Mouse (Mus musculus) kidney, embryonic 14.5 days (tissue): ENCODE results near the gene Man1a. TPM values are rescaled to one million over a fixed set of nuclear protein-coding genes. Genes with fewer than 3 reads are reported as not detected.

Experiments
- ATAC-seq: fragments of 200-750 bp; cut with Nextera tagmentation; 2 replicates; pipeline ENCODE4 v1.8.0; 2017; ENCODE audit warnings: moderate number of reproducible peaks, mild to moderate bottlenecking, moderate TSS enrichment, moderate library complexity; ENCODE audit not compliant: low FRiP score, low TSS enrichment
- H3K27ac ChIP-seq: fragments of 300-500 bp; sonication (generic); 2 replicates; pipeline ENCODE4 v1.5.1; 2014; ENCODE audit warnings: low read depth, mild to moderate bottlenecking, low read length, moderate library complexity, mixed read lengths
- H3K27me3 ChIP-seq: fragments of 300-500 bp; sonication (generic); 2 replicates; pipeline ENCODE4 v1.6.1; 2014; ENCODE audit warnings: mild to moderate bottlenecking, low read length; ENCODE audit not compliant: control insufficient read depth, insufficient read depth
- H3K36me3 ChIP-seq: fragments of 300-500 bp; sonication (generic); 2 replicates; pipeline ENCODE4 v1.6.1; 2014; ENCODE audit warnings: low read length, mixed read lengths; ENCODE audit not compliant: control insufficient read depth, insufficient read depth
- H3K4me1 ChIP-seq: fragments of 300-500 bp; sonication (generic); 2 replicates; pipeline ENCODE4 v1.6.1; 2014; ENCODE audit warnings: low read length, mixed read lengths; ENCODE audit not compliant: control insufficient read depth, insufficient read depth
- H3K4me2 ChIP-seq: fragments of 300-500 bp; sonication (generic); replicated peaks from 2 replicates; pipeline ENCODE4 v1.6.1; 2014; ENCODE audit warnings: low read depth, mild to moderate bottlenecking, low read length
- H3K4me3 ChIP-seq: fragments of 300-500 bp; sonication (generic); 2 replicates; pipeline ENCODE4 v1.5.1; 2014; ENCODE audit warnings: mild to moderate bottlenecking, low read length
- H3K9ac ChIP-seq: fragments of 300-500 bp; sonication (generic); 2 replicates; pipeline ENCODE4 v1.6.1; 2014; ENCODE audit warnings: low read depth, mild to moderate bottlenecking, low read length, moderate library complexity
- H3K9me3 ChIP-seq: fragments of 300-500 bp; sonication (generic); 2 replicates; pipeline ENCODE4 v1.6.1; 2016; ENCODE audit warnings: low read length; ENCODE audit not compliant: control insufficient read depth
- WGBS: fragments of 180-500 bp; shearing (Covaris S2); extraction: QIAGEN DNeasy Blood & Tissue Kit; methylation state at CpG from one replicate; pipeline ENCODE4 v1.1.7; 2014; 5-methylcytosine and 5-hydroxymethylcytosine counted together
- polyA plus RNA-seq: library from polyadenylated mRNA; unstranded; fragments of >200 nt; fragmentation: Nextera tagmentation; extraction: Ambion mirVana; gene quantifications from 2 replicates; pipeline ENCODE4 v1.2.1, GENCODE M21; 2014

Man1a gene
- polyA plus RNA-seq, 1 experiment from 2014 or later = 13.9 TPM

GRCm38 (mm10) chr10:54013143-54013791 lies 63.1 kb downstream of the Man1a start:
- 78% methylated on average over 11 of the region's 11 CpGs for WGBS
- no peak for ATAC-seq
- Histone ChIP-seq H3K27ac (no peak overlapping the region), H3K9ac (no peak overlapping the region), H3K4me1 (no peaks in the 10 kb centered on the region), H3K27me3 (no peaks in the 10 kb centered on the region), H3K36me3 (no peaks in the 10 kb centered on the region), H3K4me2 (no peak overlapping the region), H3K4me3 (no peak overlapping the region), H3K9me3 (no peaks in the 10 kb centered on the region)

GRCm38 (mm10) chr10:54009154-54009553 lies 67.3 kb downstream of the Man1a start:
- H3K36me3 ChIP-seq = no peaks in the 10 kb centered on the region
- H3K9me3 ChIP-seq = no peaks in the 10 kb centered on the region
- 52% methylated on average over 6 of the region's 6 CpGs for WGBS
- no peaks in the 10 kb centered on the region for H3K27me3 ChIP-seq
- no peaks in the 10 kb centered on the region for H3K4me1 ChIP-seq
- ATAC-seq = no peak
- no peak overlapping the region for H3K4me2 ChIP-seq
- H3K27ac ChIP-seq = no peak overlapping the region
- no peak overlapping the region for H3K9ac ChIP-seq
- H3K4me3 ChIP-seq = no peak overlapping the region

GRCm38 (mm10) chr10:54006868-54007267 lies 69.5 kb downstream of the Man1a start:
- H3K4me3 ChIP-seq = no peak overlapping the region
- H3K27me3 ChIP-seq = no peaks in the 10 kb centered on the region
- H3K4me2 ChIP-seq = no peak overlapping the region
- H3K27ac ChIP-seq = no peak overlapping the region
- WGBS = 85% methylated on average over 3 of the region's 3 CpGs
- H3K4me1 ChIP-seq = no peaks in the 10 kb centered on the region
- no peaks in the 10 kb centered on the region for H3K9me3 ChIP-seq
- no peak for ATAC-seq
- H3K36me3 ChIP-seq = no peaks in the 10 kb centered on the region
- H3K9ac ChIP-seq = no peak overlapping the region

- H3K4me2 ChIP-seq = no peak overlapping the region
- H3K36me3 ChIP-seq = no peaks in the 10 kb centered on the region
- no peak overlapping the region for H3K9ac ChIP-seq
- ATAC-seq = no peak
- H3K9me3 ChIP-seq = no peaks in the 10 kb centered on the region
- no peak overlapping the region for H3K27ac ChIP-seq
- no peaks in the 10 kb centered on the region for H3K27me3 ChIP-seq
- no peak overlapping the region for H3K4me3 ChIP-seq
- 87% methylated on average over 2 of the region's 2 CpGs for WGBS
- no peaks in the 10 kb centered on the region for H3K4me1 ChIP-seq
These were observed 70.6 kb downstream of the Man1a start for GRCm38 (mm10) chr10:54005847-54006246.

GRCm38 (mm10) chr10:54002936-54003335 lies 73.5 kb downstream of the Man1a start:
- Histone ChIP-seq H3K4me2 (no peak overlapping the region), H3K27me3 (no peaks in the 10 kb centered on the region), H3K27ac (no peak overlapping the region), H3K9me3 (no peaks in the 10 kb centered on the region), H3K4me3 (no peak overlapping the region), H3K4me1 (no peaks in the 10 kb centered on the region), H3K36me3 (no peaks in the 10 kb centered on the region), H3K9ac (no peak overlapping the region)
- no peak for ATAC-seq
- WGBS = 70% methylated on average over 2 of the region's 2 CpGs

- Histone ChIP-seq H3K9me3 (no peaks in the 10 kb centered on the region), H3K9ac (no peak overlapping the region), H3K4me3 (no peak overlapping the region), H3K4me2 (no peak overlapping the region), H3K4me1 (peaks cover 4% of the 10 kb centered on the region; the same call in 1 of the 2 replicates), H3K27me3 (no peaks in the 10 kb centered on the region), H3K36me3 (no peaks in the 10 kb centered on the region), H3K27ac (no peak overlapping the region)
- ATAC-seq = no peak
- WGBS = 91% methylated on average over 13 of the region's 13 CpGs
These were observed 79.1 kb downstream of the Man1a start for GRCm38 (mm10) chr10:53997301-53997700.

GRCm38 (mm10) chr10:53996216-53996615 lies 80.2 kb downstream of the Man1a start:
- H3K9me3 ChIP-seq = no peaks in the 10 kb centered on the region
- no peaks in the 10 kb centered on the region for H3K27me3 ChIP-seq
- H3K27ac ChIP-seq = no peak overlapping the region
- H3K36me3 ChIP-seq = no peaks in the 10 kb centered on the region
- no peak overlapping the region for H3K4me2 ChIP-seq
- ATAC-seq = no peak
- H3K4me1 ChIP-seq = peaks cover 4% of the 10 kb centered on the region; the same call in 1 of the 2 replicates
- H3K9ac ChIP-seq = no peak overlapping the region
- no peak overlapping the region for H3K4me3 ChIP-seq

GRCm38 (mm10) chr10:53994591-53994990 lies 81.8 kb downstream of the Man1a start:
- H3K27me3 ChIP-seq = no peaks in the 10 kb centered on the region
- WGBS = 92% methylated on average over 3 of the region's 3 CpGs
- H3K4me2 ChIP-seq = no peak overlapping the region
- no peaks in the 10 kb centered on the region for H3K36me3 ChIP-seq
- H3K4me3 ChIP-seq = no peak overlapping the region
- no peaks in the 10 kb centered on the region for H3K9me3 ChIP-seq
- no peak for ATAC-seq
- H3K9ac ChIP-seq = no peak overlapping the region
- H3K27ac ChIP-seq = no peak overlapping the region
- peaks cover 4% of the 10 kb centered on the region; the same call in 1 of the 2 replicates for H3K4me1 ChIP-seq

GRCm38 (mm10) chr10:53990434-53990833 lies 86.0 kb downstream of the Man1a start:
- H3K27me3 ChIP-seq = no peaks in the 10 kb centered on the region
- ATAC-seq = no peak
- H3K9ac ChIP-seq = no peak overlapping the region
- no peak overlapping the region for H3K4me2 ChIP-seq
- no peaks in the 10 kb centered on the region for H3K36me3 ChIP-seq
- no peaks in the 10 kb centered on the region for H3K9me3 ChIP-seq
- H3K4me3 ChIP-seq = no peak overlapping the region
- no peak overlapping the region for H3K27ac ChIP-seq
- no peaks in the 10 kb centered on the region for H3K4me1 ChIP-seq
- WGBS = 85% methylated on average over 4 of the region's 4 CpGs
